Mouse (Mus musculus): ENCODE measurements around the gene Krt2.

The Krt2 gene

DNA sequence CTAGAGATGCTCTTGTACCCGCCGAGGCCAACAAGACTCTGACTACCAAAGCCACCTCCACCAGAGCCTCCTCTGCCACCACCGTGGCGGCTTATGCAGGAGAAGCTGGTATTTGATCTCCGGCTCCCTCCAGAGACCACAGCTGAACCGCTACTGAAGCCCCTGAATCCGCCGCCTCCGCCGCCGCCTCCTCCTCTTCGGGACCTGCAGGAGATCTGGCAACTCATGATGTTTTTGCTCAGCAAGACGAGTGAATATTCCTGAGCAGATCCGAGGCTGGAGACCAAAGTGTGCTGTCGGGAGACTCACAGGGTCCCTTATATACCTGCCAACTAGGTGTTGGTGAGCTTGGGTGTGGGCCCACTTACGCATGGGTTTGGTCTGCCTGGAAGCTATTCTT is at the start of gene Krt2:
TSS of gene Krt2 (minus strand) at position 295 of the 400 bp plus-strand sequence.
- DNase-seq (ENCODE audit: low spot score in 2 of 2): no peak

DNA sequence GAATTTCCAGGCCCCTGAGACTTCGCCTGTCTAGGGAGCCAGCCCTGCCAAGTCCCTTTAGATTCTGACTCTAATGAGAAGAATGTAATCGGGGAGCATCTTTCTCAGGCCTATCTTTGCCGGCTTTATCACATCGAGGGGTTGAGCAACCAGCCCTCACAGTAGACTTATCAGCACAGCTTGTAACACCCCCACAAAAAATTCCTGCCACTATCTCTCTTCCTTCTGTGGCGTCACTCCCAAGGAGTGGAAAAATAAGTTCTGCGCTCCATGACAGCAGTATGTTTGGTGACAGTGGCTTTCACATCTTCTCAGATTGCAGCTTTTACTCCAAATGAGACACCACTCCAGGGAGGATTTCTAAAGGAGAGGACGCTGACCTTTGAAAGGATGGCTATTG is 48.8 kb upstream of the Krt2 start:
- DNase-seq (ENCODE audit: low spot score in 2 of 2): no peak

DNA sequence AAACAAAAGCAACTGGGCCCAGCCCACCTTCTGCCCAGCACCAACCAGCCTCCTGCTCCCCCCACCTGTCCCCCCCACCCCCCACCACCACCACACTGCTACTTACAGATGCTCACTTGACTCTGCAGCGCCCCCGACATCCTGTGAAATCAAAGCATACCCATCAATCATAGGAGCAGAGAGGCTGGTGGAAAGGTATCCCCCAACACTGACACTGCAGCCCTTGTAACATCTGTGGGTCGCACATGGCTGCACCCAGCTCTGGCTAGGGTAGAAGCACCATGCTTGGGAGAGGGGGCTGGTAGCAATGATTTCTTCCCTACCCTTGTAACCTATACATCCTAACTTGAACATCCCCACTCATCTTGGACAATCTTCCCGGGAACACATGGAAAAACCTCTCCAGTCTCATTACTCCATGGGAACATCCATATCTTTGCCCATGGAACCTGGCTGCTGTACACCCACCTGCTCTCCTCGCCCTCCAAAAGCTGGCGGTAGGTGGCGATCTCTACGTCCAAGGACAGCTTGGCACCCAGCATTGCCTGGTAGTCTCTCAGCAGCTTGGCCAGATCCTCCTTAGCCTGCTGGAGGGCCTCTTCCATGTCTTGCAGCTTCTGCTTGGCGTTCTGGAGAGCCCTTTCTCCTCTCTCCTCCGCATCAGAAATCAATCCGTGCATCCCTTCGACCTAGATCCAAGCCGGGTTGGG is 42.6 kb upstream of the Krt2 start:
- DNase-seq (ENCODE audit: low spot score in 2 of 2): no peak

DNA sequence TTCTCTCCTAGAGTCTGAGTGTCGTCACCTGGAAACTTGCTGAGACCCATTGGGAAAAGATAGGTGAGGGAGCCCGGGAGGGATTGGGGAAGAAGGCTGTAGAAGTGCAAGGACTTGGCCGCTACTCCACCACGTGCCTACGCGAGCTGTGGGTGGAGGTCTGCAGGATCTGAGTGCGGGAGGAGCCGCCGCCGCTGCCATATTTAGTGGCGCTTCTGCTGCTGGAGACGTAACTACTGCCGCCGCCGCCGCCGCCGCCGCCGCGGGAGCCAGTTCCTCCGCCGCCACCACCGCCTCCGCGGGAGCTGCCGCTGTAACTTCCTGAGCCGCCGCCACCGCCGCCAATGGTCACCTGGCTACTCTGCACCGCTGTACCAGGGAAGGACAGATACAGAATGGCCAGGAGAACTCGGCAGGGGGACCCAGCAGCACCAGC is 41.8 kb upstream of the Krt2 start:
- peak in 1 of 2 experiments; percentile 5 for DNase-seq (ENCODE audit: low spot score in 2 of 2)

GRCm38 (mm10) chr15:101858673-101859425 is 40.9 kb upstream of the Krt2 start:
- no peak for DNase-seq (ENCODE audit: low spot score in 2 of 2)

GRCm38 (mm10) chr15:101856696-101857095 is 38.7 kb upstream of the Krt2 start:
- no peak for DNase-seq (ENCODE audit: low spot score in 2 of 2)

- DNase-seq (ENCODE audit: low spot score in 2 of 2): no peak
Observed at GRCm38 (mm10) chr15:101855732-101856131, 37.8 kb upstream of the Krt2 start.

- no peak for DNase-seq (ENCODE audit: low spot score in 2 of 2)
Observed at GRCm38 (mm10) chr15:101854294-101854693, 36.3 kb upstream of the Krt2 start.

GRCm38 (mm10) chr15:101852571-101852970 is 34.6 kb upstream of the Krt2 start:
- no peak for DNase-seq (ENCODE audit: low spot score in 2 of 2)

DNA sequence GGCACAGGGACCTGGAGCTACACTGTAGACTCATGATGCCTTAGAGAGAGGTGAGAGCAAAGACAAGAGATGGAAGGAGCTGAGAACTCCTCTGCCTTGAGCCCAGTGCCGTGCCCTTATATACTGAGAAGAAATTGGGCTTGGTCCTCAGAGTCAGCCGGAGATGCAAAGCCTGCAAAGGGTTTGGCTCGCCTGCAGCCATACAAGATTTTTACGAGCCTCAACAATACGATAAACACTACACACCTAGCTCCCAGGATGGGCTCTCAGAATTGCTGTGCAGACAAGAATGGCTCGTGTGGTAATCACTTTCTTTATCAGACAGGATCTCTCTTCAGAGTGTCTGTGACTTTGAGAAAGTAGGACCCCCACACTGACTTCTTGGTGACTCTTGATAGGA is 32.7 kb upstream of the Krt2 start, which contains the start of gene Krt1:
TSS of gene Krt1 (minus strand) at position 101 of the 400 bp plus-strand sequence.
- no peak for DNase-seq (ENCODE audit: low spot score in 2 of 2)

DNA sequence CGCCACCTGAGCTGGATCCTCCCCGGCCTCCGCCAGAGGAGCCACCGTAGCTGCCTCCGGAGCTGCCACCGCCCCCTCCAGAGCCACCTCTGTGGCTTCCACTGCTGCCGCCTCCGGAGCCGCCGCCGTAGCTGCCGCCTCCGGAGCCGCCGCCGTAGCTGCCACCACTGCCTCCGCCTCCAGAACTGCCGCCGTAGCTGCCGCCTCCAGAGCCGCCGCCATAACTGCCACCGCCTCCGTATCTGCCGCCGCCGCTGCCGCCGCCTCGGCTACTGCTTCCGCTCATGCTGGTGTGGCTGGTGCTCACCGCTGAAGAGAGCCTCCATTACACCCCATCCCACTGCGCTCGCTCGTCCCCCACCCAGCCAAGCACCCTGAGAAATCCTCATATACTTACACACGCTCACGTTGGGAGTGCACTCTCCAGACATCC is 28.0 kb upstream of the Krt2 start:
- peak; percentile 11 to 15 for DNase-seq (ENCODE audit: low spot score in 2 of 2)

DNA sequence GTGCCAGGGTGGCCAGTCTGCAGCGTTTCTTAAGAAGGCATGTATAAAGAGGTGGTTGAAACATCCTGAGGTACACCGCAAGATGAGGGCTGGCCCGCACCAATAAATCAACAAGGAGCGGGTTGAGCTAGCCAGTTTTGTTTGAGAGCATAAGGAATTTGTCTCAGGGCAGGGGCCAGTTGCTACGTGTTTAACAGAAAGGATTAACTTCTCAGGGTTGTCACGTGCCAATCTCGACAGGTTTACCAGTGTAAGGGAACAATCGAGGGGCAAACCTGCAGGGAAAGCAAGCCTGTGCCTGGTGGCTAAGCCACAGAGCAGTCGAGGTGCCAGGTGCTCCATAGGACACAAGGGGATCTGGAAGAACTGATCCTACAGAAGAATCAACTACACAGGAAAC is 25.2 kb upstream of the Krt2 start:
- DNase-seq (ENCODE audit: low spot score in 2 of 2): no peak

DNA sequence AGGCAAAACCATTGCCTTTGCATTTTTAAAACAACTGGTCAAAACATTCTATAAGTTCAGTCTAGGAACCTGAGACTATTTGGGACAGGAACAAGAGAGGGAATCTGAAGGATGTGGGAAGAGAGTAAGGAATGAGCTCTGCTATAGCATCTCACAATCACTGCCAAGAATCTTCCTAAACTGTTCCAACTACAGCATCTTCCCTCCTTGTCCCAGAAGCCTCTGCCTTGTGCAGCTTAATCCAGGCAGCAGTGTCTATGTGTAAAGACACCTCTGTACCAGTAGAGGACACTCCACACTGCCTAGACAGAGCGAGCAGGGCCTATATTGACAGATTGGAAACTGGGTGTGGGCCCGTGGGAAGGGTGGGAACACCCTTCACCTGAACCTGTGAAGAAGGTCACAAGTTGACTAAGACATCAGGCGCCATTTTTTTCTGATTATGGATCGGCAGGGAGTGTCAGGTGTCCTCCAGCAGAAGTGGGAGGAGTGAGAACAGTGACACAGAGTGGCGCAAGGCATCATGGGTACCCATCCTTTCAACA is 16.9 kb upstream of the Krt2 start:
- DNase-seq (ENCODE audit: low spot score in 2 of 2): no peak

GRCm38 (mm10) chr15:101833131-101833530 is 15.2 kb upstream of the Krt2 start:
- DNase-seq (ENCODE audit: low spot score in 2 of 2): no peak

DNA sequence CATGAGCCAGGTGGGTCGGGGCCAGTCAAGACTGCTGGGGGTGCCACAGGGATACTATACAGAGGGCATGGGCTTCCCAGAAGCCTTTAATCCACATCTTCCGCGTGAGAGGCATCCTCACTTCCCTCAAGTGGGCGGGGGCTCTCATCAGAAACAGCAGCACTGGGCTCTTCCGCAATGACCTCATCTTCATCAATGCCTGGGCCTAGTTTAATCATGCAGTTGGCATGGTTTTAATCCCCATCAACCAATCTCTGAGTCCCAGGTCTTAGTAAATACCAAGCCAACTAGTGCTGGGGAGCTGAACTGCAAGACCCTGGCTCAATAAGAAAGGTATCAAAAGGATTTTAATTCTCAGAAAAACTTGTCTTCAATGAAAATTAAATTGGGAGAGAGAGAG is 11.5 kb upstream of the Krt2 start:
- DNase-seq (ENCODE audit: low spot score in 2 of 2): no peak

- DNase-seq (ENCODE audit: low spot score in 2 of 2): no peak
Observed at GRCm38 (mm10) chr15:101821786-101822185, 3.8 kb upstream of the Krt2 start.

GRCm38 (mm10) chr15:101803052-101803822 is 14.7 kb downstream of the Krt2 start:
- DNase-seq (ENCODE audit: low spot score in 2 of 2): no peak

DNA sequence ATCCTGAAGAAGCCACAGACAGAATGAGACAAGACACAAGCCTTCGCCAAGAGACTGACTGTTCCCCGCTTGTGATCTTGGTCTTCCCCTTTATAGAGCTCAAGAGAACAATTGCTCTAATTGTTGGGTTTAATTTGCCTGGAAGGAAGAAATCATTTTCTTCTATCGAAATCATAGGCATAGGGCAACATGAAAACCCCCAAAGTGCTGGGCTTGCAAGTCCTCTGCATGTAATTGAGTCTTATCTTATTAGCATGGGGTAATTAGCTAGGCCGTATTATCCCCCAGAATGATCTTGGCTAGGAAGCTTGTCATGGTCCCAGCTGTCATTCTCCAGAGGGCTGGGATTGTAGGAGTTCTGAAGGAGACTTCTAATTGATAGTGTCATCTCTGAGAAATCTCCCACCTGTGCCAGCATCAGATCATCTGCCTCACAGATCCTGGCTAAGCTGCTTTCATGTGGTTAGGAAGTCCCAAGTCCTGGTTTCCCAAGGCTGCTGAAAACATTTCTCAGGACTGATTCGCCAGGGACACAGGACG is 15.6 kb downstream of the Krt2 start, which contains the start of gene Krt73:
TSS of gene Krt73 (minus strand) at position 51 of the 540 bp plus-strand sequence.
- no peak for DNase-seq (ENCODE audit: low spot score in 2 of 2)

GRCm38 (mm10) chr15:101790867-101791266 is 27.1 kb downstream of the Krt2 start:
- no peak for DNase-seq (ENCODE audit: low spot score in 2 of 2)

DNA sequence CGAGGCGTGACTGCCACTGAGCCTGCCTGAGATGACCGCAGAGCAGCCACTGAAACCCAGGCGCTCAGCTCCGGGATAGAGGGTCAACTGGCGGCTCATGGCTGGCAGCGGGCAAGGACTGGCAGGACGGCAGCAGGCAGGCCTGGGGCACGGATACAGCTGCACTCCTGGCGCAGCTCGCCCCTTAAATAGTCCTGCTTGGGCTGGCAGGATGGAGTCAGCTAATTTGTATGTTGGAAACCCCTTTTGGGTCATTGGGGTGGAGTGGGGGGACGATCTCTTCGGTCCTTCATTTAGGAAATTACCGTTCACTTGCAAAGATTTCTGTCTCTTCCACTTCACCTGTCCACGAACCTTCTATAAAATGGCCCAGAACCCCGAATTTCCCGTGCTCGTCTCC is 31.6 kb downstream of the Krt2 start, which contains the start of gene Krt72:
TSS of gene Krt72 (minus strand) at position 101 of the 400 bp plus-strand sequence.
- DNase-seq (ENCODE audit: low spot score in 2 of 2): no peak

- DNase-seq (ENCODE audit: low spot score in 2 of 2): no peak
Observed at GRCm38 (mm10) chr15:101773420-101773819, 44.5 kb downstream of the Krt2 start.

DNA sequence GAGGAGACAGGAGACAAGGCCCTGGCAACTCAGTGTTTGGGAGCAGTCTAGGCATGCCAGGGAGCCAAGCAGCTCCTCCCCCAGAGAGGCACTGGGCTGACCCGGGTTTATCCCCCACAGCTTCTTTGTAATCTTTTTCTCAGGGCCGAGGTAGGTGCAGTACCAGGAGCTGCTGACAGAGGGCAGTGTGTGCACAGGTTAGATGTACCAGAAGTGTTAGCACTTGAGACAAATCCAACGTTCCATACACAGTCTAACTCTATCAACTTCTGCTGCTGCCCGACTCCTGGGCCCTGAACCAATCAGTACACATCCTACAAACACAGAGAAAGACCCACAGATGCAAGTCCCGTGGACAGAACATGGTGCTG is 45.3 kb downstream of the Krt2 start:
- peak; percentile 56 to 63 for DNase-seq (ENCODE audit: low spot score in 2 of 2)
